Mouse (Mus musculus) G1E (cell line): ENCODE data around the gene Glb1. TPM values are rescaled to one million over a fixed set of nuclear protein-coding genes. Genes with fewer than 3 reads are reported as not detected.

ENCODE experiments used
- ATAC-seq: 2 replicates; pipeline ENCODE4 v1.8.0; 2016; ENCODE audit warnings: mild to moderate bottlenecking; ENCODE audit not compliant: insufficient number of reproducible peaks, poor library complexity, low FRiP score, severe bottlenecking; ENCODE audit errors: extremely low read depth
- DNase-seq: peaks from one replicate; pipeline ENCODE4 v3.0.0; 2012; ENCODE audit warnings: low spot score
- H3K27me3 ChIP-seq: 2 replicates; pipeline ENCODE4 v1.6.1; 2012; ENCODE audit warnings: mild to moderate bottlenecking, low read length, inconsistent platforms; ENCODE audit not compliant: insufficient read depth
- H3K36me3 ChIP-seq: replicated peaks from 2 replicates; pipeline ENCODE3; 2012; ENCODE audit warnings: mild to moderate bottlenecking, inconsistent platforms
- H3K4me1 ChIP-seq: 2 replicates; pipeline ENCODE4 v1.6.1; 2012; ENCODE audit warnings: low read depth, low read length, inconsistent platforms, mixed read lengths; ENCODE audit not compliant: insufficient read depth
- H3K4me3 ChIP-seq: 2 replicates; pipeline ENCODE4 v1.5.1; 2012; ENCODE audit warnings: low read depth, mild to moderate bottlenecking, inconsistent platforms, low read length, moderate library complexity, mixed read lengths
- H3K9me3 ChIP-seq: replicated peaks from 2 replicates; pipeline ENCODE4 v1.6.1; 2012; ENCODE audit warnings: inconsistent platforms
- CTCF ChIP-seq: IDR thresholded peaks from 2 replicates; pipeline ENCODE4 v1.5.1; 2012; ENCODE audit warnings: low read depth, low read length, inconsistent platforms, mixed read lengths
- GATA1 ChIP-seq: IDR thresholded peaks from 2 replicates; pipeline ENCODE4 v1.6.1; 2012; ENCODE audit warnings: borderline replicate concordance, low read length, inconsistent platforms, mixed read lengths
- GATA2 ChIP-seq: IDR thresholded peaks from 2 replicates; pipeline ENCODE4 v1.6.1; 2012; ENCODE audit warnings: low read depth, low read length, inconsistent platforms, borderline replicate concordance
- POLR2AphosphoS5 ChIP-seq: IDR thresholded peaks from 2 replicates; pipeline ENCODE4 v1.6.1; 2012; ENCODE audit warnings: low read depth, low read length, inconsistent platforms; ENCODE audit not compliant: insufficient replicate concordance
- TAL1 ChIP-seq: conservative IDR thresholded peaks from 2 replicates; pipeline ENCODE4 v1.6.1; 2012; ENCODE audit warnings: low read depth, low read length, inconsistent platforms, mixed read lengths
- polyA plus RNA-seq: library from polyadenylated mRNA; stranded (reverse); fragments of >175 nt; gene quantifications from 2 replicates; pipeline ENCODE4 v1.2.3, GENCODE M21; 2012
- total RNA-seq, 2 experiments: library from RNA; stranded (forward) in 1 of 2; stranded (reverse) in 1 of 2; fragments of 200-1000 nt in 1 of 2; fragments of >200 nt in 1 of 2; fragmentation: Nextera tagmentation in 1 of 2; gene quantifications; 2 replicates each; pipeline ENCODE4 v1.2.3; 2014 to 2017

The Glb1 gene
- total and polyA plus RNA-seq, 3 experiments: 7.6 to 26.6 (median 21.9) TPM

DNA sequence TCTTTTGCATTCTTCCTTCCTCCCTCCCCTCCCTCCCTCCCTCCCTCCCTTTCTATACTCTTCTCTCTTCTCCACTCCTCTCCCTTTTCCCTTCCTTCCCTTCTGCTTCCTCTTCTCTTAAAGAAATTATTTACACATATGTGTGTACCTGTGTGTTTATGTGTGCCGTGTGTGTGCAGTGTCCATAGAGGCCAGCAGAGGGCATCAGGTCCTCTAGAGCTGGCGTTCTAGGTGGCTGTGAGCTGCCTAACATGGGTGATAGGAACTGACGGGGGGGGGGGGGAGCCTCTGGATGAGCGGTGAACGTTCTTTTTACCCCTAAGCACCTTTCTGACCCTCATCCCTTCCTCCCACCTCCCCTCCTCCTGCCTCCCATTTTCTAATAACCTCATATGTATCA lies 10.4 kb downstream of the Glb1 start:
- peaks cover 95% of the 10 kb centered on the region for H3K36me3 ChIP-seq

GRCm38 (mm10) chr9:114412406-114412805 lies 11.5 kb downstream of the Glb1 start:
- no peak overlapping the region for H3K4me3 ChIP-seq
- ATAC-seq: no peak
- DNase-seq: no peak
- TF ChIP-seq CTCF (no peak), POLR2AphosphoS5 (no peak), TAL1 (no peak), GATA1 (no peak), GATA2 (no peak)
- H3K36me3 ChIP-seq: peaks cover 95% of the 10 kb centered on the region
- peaks cover 27% of the 10 kb centered on the region for H3K9me3 ChIP-seq
- no peaks in the 10 kb centered on the region for H3K27me3 ChIP-seq
- peaks cover 15% of the 10 kb centered on the region; the same call in 1 of the 2 replicates for H3K4me1 ChIP-seq

More for the DNA sequence above, 10.4 kb downstream of the Glb1 start:
- no peak for DNase-seq
- no peaks in the 10 kb centered on the region for H3K27me3 ChIP-seq
- no peak overlapping the region for H3K4me3 ChIP-seq
- H3K4me1 ChIP-seq: peaks cover 15% of the 10 kb centered on the region; the same call in 1 of the 2 replicates
- ATAC-seq: no peak
- TF ChIP-seq GATA1 (no peak), CTCF (no peak), GATA2 (no peak)
- peaks cover 18% of the 10 kb centered on the region for H3K9me3 ChIP-seq

- TF ChIP-seq CTCF: no peak
- TF ChIP-seq TAL1: no peak
- TF ChIP-seq POLR2AphosphoS5: no peak
- no peak for TF ChIP-seq GATA2
- no peak for TF ChIP-seq GATA1
- peaks cover 8% of the 10 kb centered on the region; the same call in 1 of the 2 replicates for H3K4me1 ChIP-seq
- no peak for ATAC-seq
- peaks cover 27% of the 10 kb centered on the region for H3K9me3 ChIP-seq
- H3K36me3 ChIP-seq: peaks cover 80% of the 10 kb centered on the region
- DNase-seq: no peak
- H3K27me3 ChIP-seq: no peaks in the 10 kb centered on the region
- H3K4me3 ChIP-seq: no peak overlapping the region
These were observed 13.0 kb downstream of the Glb1 start for GRCm38 (mm10) chr9:114413866-114414265.

- H3K9me3 ChIP-seq: peaks cover 21% of the 10 kb centered on the region
- H3K27me3 ChIP-seq: no peaks in the 10 kb centered on the region
- peak; percentile 30 for DNase-seq
- no peak for ATAC-seq
- TF ChIP-seq CTCF: peak; percentile 92
- no peak for TF ChIP-seq POLR2AphosphoS5
- peaks cover 71% of the 10 kb centered on the region for H3K36me3 ChIP-seq
- H3K4me1 ChIP-seq: peaks cover 8% of the 10 kb centered on the region; the same call in 1 of the 2 replicates
- no peak overlapping the region for H3K4me3 ChIP-seq
These were observed 14.8 kb downstream of the Glb1 start for GRCm38 (mm10) chr9:114415701-114416100.

DNA sequence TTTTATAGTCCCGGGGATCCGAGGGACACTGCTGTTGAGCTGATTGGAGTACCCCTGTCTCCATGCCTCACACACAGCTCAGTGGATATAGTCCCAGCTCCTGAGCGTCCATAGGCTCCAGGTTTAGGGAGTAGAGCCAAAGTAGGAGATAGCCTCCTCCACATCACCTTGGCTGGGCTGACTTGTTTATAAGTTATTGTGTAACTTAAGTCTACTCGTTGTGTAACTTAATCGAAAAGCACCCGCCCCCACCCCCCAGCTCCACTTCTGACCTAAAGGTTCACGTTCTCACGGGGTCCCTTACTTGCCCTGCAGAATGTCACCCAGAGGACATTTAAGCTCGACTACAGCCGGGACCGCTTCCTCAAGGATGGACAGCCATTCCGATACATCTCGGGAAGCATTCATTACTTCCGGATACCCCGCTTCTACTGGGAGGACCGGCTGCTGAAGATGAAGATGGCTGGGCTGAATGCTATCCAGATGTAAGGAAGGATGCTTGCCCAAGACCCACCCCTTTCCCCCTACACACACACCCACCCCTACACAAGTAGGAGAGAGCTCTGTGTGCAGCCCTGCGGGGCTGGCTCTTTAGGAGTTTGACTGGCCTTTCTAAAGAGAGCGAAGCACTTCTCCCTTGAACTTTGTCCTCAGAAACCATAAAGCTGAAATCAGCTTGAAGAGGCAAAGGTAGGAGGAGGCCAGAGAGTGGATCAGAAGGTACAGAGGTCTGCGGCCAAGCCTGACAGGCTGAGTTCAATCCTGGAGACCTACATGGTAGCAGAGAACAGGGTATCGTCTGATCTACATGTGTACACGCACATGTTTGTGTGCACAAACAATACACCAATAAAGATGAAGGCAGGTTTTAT lies 16.0 kb downstream of the Glb1 start:
- no peaks in the 10 kb centered on the region for H3K27me3 ChIP-seq
- H3K4me1 ChIP-seq: peaks cover 8% of the 10 kb centered on the region; the same call in 1 of the 2 replicates
- peaks cover 14% of the 10 kb centered on the region for H3K9me3 ChIP-seq
- no peak for ATAC-seq
- peaks cover 60% of the 10 kb centered on the region for H3K36me3 ChIP-seq
- DNase-seq: no peak
- no peak overlapping the region for H3K4me3 ChIP-seq
- TF ChIP-seq GATA2: no peak
- TF ChIP-seq POLR2AphosphoS5: no peak
- TF ChIP-seq TAL1: no peak
- TF ChIP-seq GATA1: no peak
- no peak for TF ChIP-seq CTCF

GRCm38 (mm10) chr9:114418187-114418586 lies 17.3 kb downstream of the Glb1 start:
- H3K36me3 ChIP-seq: peaks cover 52% of the 10 kb centered on the region
- H3K27me3 ChIP-seq: no peaks in the 10 kb centered on the region
- peak; percentile 52; the same call in 1 of the 2 replicates for TF ChIP-seq CTCF
- TF ChIP-seq GATA2: no peak
- no peak overlapping the region for H3K4me3 ChIP-seq
- DNase-seq (no peak), ATAC-seq (peak; percentile 65)
- peaks cover 8% of the 10 kb centered on the region; the same call in 1 of the 2 replicates for H3K4me1 ChIP-seq
- H3K9me3 ChIP-seq: peaks cover 9% of the 10 kb centered on the region; the same call in 1 of the 2 replicates

GRCm38 (mm10) chr9:114420443-114420842 lies 19.6 kb downstream of the Glb1 start:
- Histone ChIP-seq H3K27me3 (no peaks in the 10 kb centered on the region), H3K9me3 (peaks cover 10% of the 10 kb centered on the region), H3K4me1 (no peaks in the 10 kb centered on the region), H3K4me3 (no peak overlapping the region), H3K36me3 (peaks cover 43% of the 10 kb centered on the region)
- no peak for ATAC-seq
- no peak for TF ChIP-seq POLR2AphosphoS5
- TF ChIP-seq CTCF: no peak
- TF ChIP-seq GATA1: no peak
- TF ChIP-seq GATA2: no peak
- TF ChIP-seq TAL1: no peak
- DNase-seq: no peak
